Mouse (Mus musculus): ENCODE data around the gene Selenof. TPM values are rescaled to one million over a fixed set of nuclear protein-coding genes. Genes with fewer than 3 reads are reported as not detected.

Selenof gene
- polyA plus RNA-seq (2012; rRNA removed; ENCODE audit: low replicate concordance): 124 and 130 TPM in 2 replicates

GRCm38 (mm10) chr3:144570047-144570815 is at the start of gene Selenof, which contains the start of gene Hs2st1:
Gene Selenof (plus strand): TSS chr3:144570304.
Gene Hs2st1 (minus strand): TSS chr3:144570181.

Other genes starting within 250 kb of the Selenof start
- gene Hs2st1, start 123 bp upstream of the Selenof start, polyA plus RNA-seq (2012; rRNA removed; ENCODE audit: low replicate concordance): 3.7 and 5.1 TPM in 2 replicates
- gene Sh3glb1, start 150.0 kb downstream of the Selenof start, polyA plus RNA-seq (2012; rRNA removed; ENCODE audit: low replicate concordance): 38.7 and 78.9 TPM in 2 replicates
- gene Clca3a1, start 190.7 kb downstream of the Selenof start, polyA plus RNA-seq (2012; rRNA removed; ENCODE audit: low replicate concordance): 4.6 and 9.5 TPM in 2 replicates
- gene Clca3a2, start 249.2 kb downstream of the Selenof start, polyA plus RNA-seq (2012; rRNA removed; ENCODE audit: low replicate concordance): 21.4 and 54.2 TPM in 2 replicates